Mouse (Mus musculus): Measurements from ENCODE around the gene Apaf1.

- TF ChIP-seq POLR2A (IDR thresholded peaks at IDR 0.05; ENCODE audit: low read depth, low read length) (no peak), POLR2AphosphoS2 (IDR thresholded peaks at IDR 0.05; ENCODE audit: low read depth, low read length) (no peak), MAZ (IDR thresholded peaks at IDR 0.05; ENCODE audit: low read depth, low read length) (no peak)
Observed at GRCm38 (mm10) chr10:90953103-90953709, 129.4 kb downstream of the Apaf1 start.
